Mouse (Mus musculus) intestine, embryonic 15.5 days (tissue): ENCODE results near the gene Il17a. TPM values are rescaled to one million over a fixed set of nuclear protein-coding genes. Genes with fewer than 3 reads are reported as not detected.

Source experiments
- ATAC-seq: fragments of 200-750 bp; cut with Nextera tagmentation; 2 replicates; pipeline ENCODE4 v1.8.0; 2017; ENCODE audit warnings: moderate TSS enrichment, moderate library complexity
- H3K27ac ChIP-seq: fragments of 300-500 bp; sonication (generic); 2 replicates; pipeline ENCODE4 v1.5.1; 2015; ENCODE audit warnings: mild to moderate bottlenecking, inconsistent platforms
- H3K27me3 ChIP-seq: fragments of 300-500 bp; sonication (generic); replicated peaks from 2 replicates; pipeline ENCODE4 v1.6.1; 2015; ENCODE audit warnings: inconsistent platforms
- H3K36me3 ChIP-seq: fragments of 300-500 bp; sonication (generic); 2 replicates; pipeline ENCODE4 v1.6.1; 2015; ENCODE audit warnings: inconsistent platforms
- H3K4me1 ChIP-seq: fragments of 300-500 bp; sonication (generic); replicated peaks from 2 replicates; pipeline ENCODE4 v1.6.1; 2015; ENCODE audit warnings: inconsistent platforms
- H3K4me2 ChIP-seq: fragments of 300-500 bp; sonication (generic); replicated peaks from 2 replicates; pipeline ENCODE4 v1.6.1; 2015; ENCODE audit warnings: mild to moderate bottlenecking, inconsistent platforms
- H3K4me3 ChIP-seq: fragments of 300-500 bp; sonication (generic); replicated peaks from 2 replicates; pipeline ENCODE4 v1.5.1; 2015; ENCODE audit warnings: inconsistent platforms
- H3K9ac ChIP-seq: fragments of 300-500 bp; sonication (generic); 2 replicates; pipeline ENCODE4 v1.6.1; 2015; ENCODE audit warnings: inconsistent platforms
- H3K9me3 ChIP-seq: fragments of 300-500 bp; sonication (generic); 2 replicates; pipeline ENCODE4 v1.6.1; 2016; ENCODE audit warnings: inconsistent platforms
- WGBS: fragments of 180-500 bp; shearing (Covaris S2); methylation state at CpG from one replicate; pipeline ENCODE4 v1.1.7; 2015; 5-methylcytosine and 5-hydroxymethylcytosine counted together
- polyA plus RNA-seq: library from polyadenylated mRNA; unstranded; fragments of >200 nt; fragmentation: Nextera tagmentation; extraction: Ambion mirVana; gene quantifications from 2 replicates; pipeline ENCODE4 v1.2.1, GENCODE M21; 2015

Gene Il17a
- polyA plus RNA-seq, result not detected in 2 replicates

DNA sequence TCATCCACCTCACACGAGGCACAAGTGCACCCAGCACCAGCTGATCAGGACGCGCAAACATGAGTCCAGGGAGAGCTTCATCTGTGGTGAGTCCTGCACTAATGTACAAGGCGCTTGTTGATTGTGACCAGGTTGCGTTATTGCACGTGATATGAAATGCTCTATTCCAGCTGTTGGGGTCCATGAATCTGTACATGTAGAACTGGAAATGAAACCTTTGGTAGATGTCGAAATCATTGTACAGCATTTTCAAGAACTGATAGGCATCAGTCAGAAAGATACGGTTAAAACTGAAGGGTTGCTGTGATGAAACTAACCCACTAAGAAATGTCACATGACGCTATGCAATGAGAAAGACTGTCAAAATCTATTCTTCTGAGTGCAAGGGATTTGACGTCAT is at the start of gene Il17a:
Gene Il17a, plus strand, starts transcription at position 3 of the 400 bp plus-strand sequence.
- Histone ChIP-seq H3K4me1 (no peaks in the 10 kb centered on the region), H3K4me3 (no peak within 1 kb of the TSS), H3K27me3 (no peaks in the 10 kb centered on the region), H3K27ac (no peak within 1 kb of the TSS), H3K9ac (no peak within 1 kb of the TSS), H3K4me2 (no peak within 1 kb of the TSS), H3K36me3 (no peaks in the 10 kb centered on the region), H3K9me3 (no peaks in the 10 kb centered on the region)
- WGBS, result 87% methylated on average over 10 of the region's 10 CpGs
- no peak for ATAC-seq

GRCm38 (mm10) chr1:20682849-20683248 is 47.9 kb upstream of the Il17a start:
- no peak for ATAC-seq
- H3K4me3 ChIP-seq, result no peak overlapping the region
- no peak overlapping the region for H3K4me2 ChIP-seq
- no peaks in the 10 kb centered on the region for H3K4me1 ChIP-seq
- H3K27me3 ChIP-seq, result no peaks in the 10 kb centered on the region
- H3K9me3 ChIP-seq, result no peaks in the 10 kb centered on the region
- no peak overlapping the region for H3K27ac ChIP-seq
- no peaks in the 10 kb centered on the region for H3K36me3 ChIP-seq
- H3K9ac ChIP-seq, result no peak overlapping the region

- H3K27me3 ChIP-seq, result no peaks in the 10 kb centered on the region
- WGBS, result 90% methylated on average over 5 of the region's 5 CpGs
- H3K4me2 ChIP-seq, result no peak overlapping the region
- no peaks in the 10 kb centered on the region for H3K4me1 ChIP-seq
- no peak for ATAC-seq
- no peak overlapping the region for H3K27ac ChIP-seq
- no peaks in the 10 kb centered on the region for H3K36me3 ChIP-seq
- no peak overlapping the region for H3K4me3 ChIP-seq
- no peaks in the 10 kb centered on the region for H3K9me3 ChIP-seq
- no peak overlapping the region for H3K9ac ChIP-seq
These were observed 47.3 kb upstream of the Il17a start for GRCm38 (mm10) chr1:20683386-20683785.

DNA sequence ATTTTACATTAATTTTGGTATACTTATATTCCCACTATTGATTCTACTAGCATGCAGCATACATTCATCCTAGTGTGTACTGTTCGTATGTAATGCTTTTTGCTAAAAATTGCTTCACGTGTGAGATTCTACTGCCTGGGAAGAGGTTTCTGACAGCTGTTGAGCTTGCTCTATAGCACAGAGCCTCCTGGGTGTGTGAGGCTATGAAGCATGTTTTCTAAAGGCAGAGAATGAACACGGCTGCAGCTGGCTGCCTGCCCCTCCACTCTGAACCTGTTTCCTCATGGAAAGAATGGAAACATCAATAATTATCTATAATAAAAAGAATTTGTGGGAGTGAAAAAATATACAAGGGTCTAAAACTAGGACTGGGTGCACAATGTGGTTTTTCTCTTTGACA is 46.9 kb upstream of the Il17a start:
- Histone ChIP-seq H3K27me3 (no peaks in the 10 kb centered on the region), H3K4me3 (no peak overlapping the region), H3K9me3 (no peaks in the 10 kb centered on the region), H3K27ac (no peak overlapping the region), H3K4me2 (no peak overlapping the region), H3K9ac (no peak overlapping the region), H3K36me3 (no peaks in the 10 kb centered on the region), H3K4me1 (no peaks in the 10 kb centered on the region)
- WGBS, result 66% methylated on average over 3 of the region's 3 CpGs
- no peak for ATAC-seq

GRCm38 (mm10) chr1:20684403-20684802 is 46.3 kb upstream of the Il17a start:
- no peak for ATAC-seq
- H3K4me2 ChIP-seq, result no peak overlapping the region
- H3K4me3 ChIP-seq, result no peak overlapping the region
- no peaks in the 10 kb centered on the region for H3K9me3 ChIP-seq
- no peaks in the 10 kb centered on the region for H3K4me1 ChIP-seq
- 94% methylated on average over 3 of the region's 3 CpGs for WGBS
- no peaks in the 10 kb centered on the region for H3K27me3 ChIP-seq
- no peak overlapping the region for H3K9ac ChIP-seq
- H3K27ac ChIP-seq, result no peak overlapping the region
- H3K36me3 ChIP-seq, result no peaks in the 10 kb centered on the region

- Histone ChIP-seq H3K27me3 (no peaks in the 10 kb centered on the region), H3K27ac (no peak overlapping the region), H3K4me1 (no peaks in the 10 kb centered on the region), H3K4me3 (no peak overlapping the region), H3K9me3 (no peaks in the 10 kb centered on the region), H3K36me3 (no peaks in the 10 kb centered on the region), H3K9ac (no peak overlapping the region), H3K4me2 (no peak overlapping the region)
- WGBS, result 81% methylated on average over 2 of the region's 2 CpGs
- ATAC-seq, result no peak
These were observed 45.3 kb upstream of the Il17a start for GRCm38 (mm10) chr1:20685393-20685792.

GRCm38 (mm10) chr1:20685907-20686306 is 44.8 kb upstream of the Il17a start:
- Histone ChIP-seq H3K4me1 (no peaks in the 10 kb centered on the region), H3K4me3 (no peak overlapping the region)

DNA sequence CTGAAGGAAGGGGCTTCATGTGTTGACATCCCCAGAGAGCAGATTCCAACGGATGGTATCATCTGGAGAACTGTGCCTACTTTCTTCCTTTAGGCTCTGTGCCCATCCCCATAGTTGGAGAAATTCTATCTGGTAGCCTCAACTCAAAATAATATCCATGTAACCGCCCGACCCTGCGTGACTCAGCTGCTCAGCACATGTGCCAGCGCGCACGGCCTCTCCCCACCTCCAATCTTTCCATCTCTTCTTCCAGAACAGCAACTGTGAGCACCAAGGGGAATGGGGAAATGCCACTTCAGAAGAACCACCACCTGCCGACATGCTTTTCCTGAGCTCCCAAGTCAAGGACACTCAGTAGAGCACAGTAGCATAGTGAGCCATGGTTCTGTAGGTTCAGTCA is 39.4 kb upstream of the Il17a start:
- no peak overlapping the region for H3K27ac ChIP-seq
- no peaks in the 10 kb centered on the region for H3K36me3 ChIP-seq
- no peak for ATAC-seq
- H3K4me2 ChIP-seq, result no peak overlapping the region
- H3K27me3 ChIP-seq, result no peaks in the 10 kb centered on the region
- H3K9me3 ChIP-seq, result no peaks in the 10 kb centered on the region
- H3K9ac ChIP-seq, result no peak overlapping the region
- 95% methylated on average over 8 of the region's 8 CpGs for WGBS
- no peaks in the 10 kb centered on the region for H3K4me1 ChIP-seq
- H3K4me3 ChIP-seq, result no peak overlapping the region

More at GRCm38 (mm10) chr1:20685907-20686306, 44.8 kb upstream of the Il17a start:
- no peak overlapping the region for H3K4me2 ChIP-seq
- H3K27me3 ChIP-seq, result no peaks in the 10 kb centered on the region
- ATAC-seq, result no peak
- WGBS, result 83% methylated on average over 4 of the region's 4 CpGs
- no peaks in the 10 kb centered on the region for H3K36me3 ChIP-seq
- H3K9ac ChIP-seq, result no peak overlapping the region
- no peak overlapping the region for H3K27ac ChIP-seq
- no peaks in the 10 kb centered on the region for H3K9me3 ChIP-seq

DNA sequence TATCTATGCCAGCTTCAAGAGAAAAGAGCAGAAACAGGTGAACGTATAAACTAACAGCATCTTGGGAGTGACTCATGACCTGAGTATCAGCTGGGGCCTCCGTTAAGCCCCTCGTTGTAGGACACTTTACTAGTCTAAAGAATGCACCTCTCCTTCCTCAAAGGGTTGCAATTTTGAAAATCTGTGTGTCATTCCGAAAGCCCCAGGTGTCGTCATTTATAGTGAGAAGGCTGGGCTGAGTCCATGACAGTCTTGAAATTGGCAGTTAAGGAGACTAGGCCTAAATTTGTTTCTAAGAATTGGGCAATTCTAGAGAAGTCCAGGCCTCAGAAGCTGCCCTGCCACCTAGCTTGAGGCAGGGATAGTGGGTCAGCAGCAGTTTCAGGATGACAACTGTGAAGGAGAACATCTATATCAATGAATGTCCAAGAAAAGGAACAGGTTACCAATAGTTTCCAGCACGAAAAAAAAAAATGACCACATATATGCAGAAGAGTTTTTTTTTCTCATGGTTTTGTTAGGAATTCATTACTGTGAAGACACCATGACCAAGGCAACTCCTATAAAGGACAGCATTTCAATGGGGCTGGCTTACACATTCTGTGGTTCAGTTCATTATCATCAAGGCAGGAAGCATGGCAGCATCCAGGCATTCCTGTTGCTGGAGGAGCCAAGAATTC is 36.9 kb upstream of the Il17a start:
- Histone ChIP-seq H3K4me1 (no peaks in the 10 kb centered on the region), H3K4me2 (no peak overlapping the region), H3K9ac (no peak overlapping the region), H3K9me3 (no peaks in the 10 kb centered on the region), H3K4me3 (no peak overlapping the region), H3K36me3 (no peaks in the 10 kb centered on the region), H3K27me3 (no peaks in the 10 kb centered on the region), H3K27ac (no peak overlapping the region)
- WGBS, result 86% methylated on average over 6 of the region's 6 CpGs
- no peak for ATAC-seq

GRCm38 (mm10) chr1:20700011-20700410 is 30.7 kb upstream of the Il17a start:
- ATAC-seq, result no peak
- Histone ChIP-seq H3K27ac (no peak overlapping the region), H3K27me3 (no peaks in the 10 kb centered on the region), H3K4me1 (no peaks in the 10 kb centered on the region), H3K9ac (no peak overlapping the region), H3K4me2 (no peak overlapping the region), H3K36me3 (no peaks in the 10 kb centered on the region), H3K9me3 (no peaks in the 10 kb centered on the region), H3K4me3 (no peak overlapping the region)
- 61% methylated on average over 3 of the region's 3 CpGs for WGBS

DNA sequence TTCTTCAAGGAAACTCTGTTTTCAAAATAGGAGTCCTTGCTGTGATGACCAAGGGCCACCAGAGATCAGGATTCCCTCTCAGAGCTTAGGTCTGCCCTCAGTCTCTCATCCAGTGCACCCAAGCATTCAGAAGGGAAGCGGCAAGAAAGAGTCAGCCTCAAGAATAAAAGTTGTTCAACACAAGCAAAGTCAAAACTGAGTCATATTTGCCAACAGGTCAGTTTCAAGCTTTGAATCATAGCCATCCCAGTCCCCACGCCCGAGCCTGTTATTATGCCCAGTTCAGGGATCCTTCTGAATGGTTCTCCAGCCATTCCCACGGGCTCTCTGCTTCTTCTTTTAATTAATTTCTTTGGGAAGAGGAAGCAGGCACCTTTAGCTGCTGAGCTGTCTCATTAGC is 5.9 kb downstream of the Il17a start:
- 82% methylated on average over 4 of the region's 4 CpGs for WGBS
- H3K4me2 ChIP-seq, result no peak overlapping the region
- ATAC-seq, result no peak

DNA sequence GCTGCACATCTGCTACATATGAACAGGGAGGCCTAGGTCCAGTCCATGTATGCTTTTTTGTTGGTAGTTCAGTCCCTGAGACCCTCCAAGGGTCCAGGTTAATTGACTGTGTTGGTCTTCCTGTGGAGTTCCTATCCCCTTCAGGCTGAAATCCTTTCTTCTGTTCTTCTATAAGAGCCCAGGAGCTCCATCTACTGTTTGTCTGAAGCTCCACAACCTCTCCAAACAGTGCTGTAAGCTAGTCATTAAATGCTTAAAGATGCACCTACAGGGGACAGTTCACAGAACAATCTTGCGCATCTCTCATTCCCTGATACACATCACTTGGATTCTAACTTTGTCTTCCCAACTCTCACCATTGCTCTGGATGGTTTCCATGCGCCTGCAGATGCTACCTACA is 7.8 kb downstream of the Il17a start:
- no peak overlapping the region for H3K9ac ChIP-seq
- WGBS, result 90% methylated on average over 2 of the region's 2 CpGs

More for the DNA sequence above, 5.9 kb downstream of the Il17a start:
- Histone ChIP-seq H3K4me3 (no peak overlapping the region), H3K4me1 (no peaks in the 10 kb centered on the region), H3K27me3 (no peaks in the 10 kb centered on the region), H3K36me3 (no peaks in the 10 kb centered on the region), H3K9me3 (no peaks in the 10 kb centered on the region), H3K9ac (no peak overlapping the region), H3K27ac (no peak overlapping the region)

GRCm38 (mm10) chr1:20740496-20740998 is 9.8 kb downstream of the Il17a start:
- Histone ChIP-seq H3K4me3 (no peak overlapping the region), H3K36me3 (no peaks in the 10 kb centered on the region), H3K9me3 (no peaks in the 10 kb centered on the region), H3K4me1 (no peaks in the 10 kb centered on the region), H3K27ac (no peak overlapping the region), H3K4me2 (no peak overlapping the region), H3K9ac (no peak overlapping the region), H3K27me3 (no peaks in the 10 kb centered on the region)
- ATAC-seq, result no peak
- 52% methylated on average over 3 of the region's 3 CpGs for WGBS

More for the DNA sequence above, 7.8 kb downstream of the Il17a start:
- H3K27me3 ChIP-seq, result no peaks in the 10 kb centered on the region
- no peak overlapping the region for H3K27ac ChIP-seq
- no peak for ATAC-seq
- H3K9me3 ChIP-seq, result no peaks in the 10 kb centered on the region
- H3K4me1 ChIP-seq, result no peaks in the 10 kb centered on the region
- H3K4me2 ChIP-seq, result no peak overlapping the region
- H3K36me3 ChIP-seq, result no peaks in the 10 kb centered on the region
- H3K4me3 ChIP-seq, result no peak overlapping the region
